Mouse (Mus musculus): ENCODE results near the gene Gm5089. TPM values are rescaled to one million over a fixed set of nuclear protein-coding genes. Genes with fewer than 3 reads are reported as not detected.

Gm5089 gene
- polyA plus RNA-seq, 1 experiment = 0.52 TPM

DNA sequence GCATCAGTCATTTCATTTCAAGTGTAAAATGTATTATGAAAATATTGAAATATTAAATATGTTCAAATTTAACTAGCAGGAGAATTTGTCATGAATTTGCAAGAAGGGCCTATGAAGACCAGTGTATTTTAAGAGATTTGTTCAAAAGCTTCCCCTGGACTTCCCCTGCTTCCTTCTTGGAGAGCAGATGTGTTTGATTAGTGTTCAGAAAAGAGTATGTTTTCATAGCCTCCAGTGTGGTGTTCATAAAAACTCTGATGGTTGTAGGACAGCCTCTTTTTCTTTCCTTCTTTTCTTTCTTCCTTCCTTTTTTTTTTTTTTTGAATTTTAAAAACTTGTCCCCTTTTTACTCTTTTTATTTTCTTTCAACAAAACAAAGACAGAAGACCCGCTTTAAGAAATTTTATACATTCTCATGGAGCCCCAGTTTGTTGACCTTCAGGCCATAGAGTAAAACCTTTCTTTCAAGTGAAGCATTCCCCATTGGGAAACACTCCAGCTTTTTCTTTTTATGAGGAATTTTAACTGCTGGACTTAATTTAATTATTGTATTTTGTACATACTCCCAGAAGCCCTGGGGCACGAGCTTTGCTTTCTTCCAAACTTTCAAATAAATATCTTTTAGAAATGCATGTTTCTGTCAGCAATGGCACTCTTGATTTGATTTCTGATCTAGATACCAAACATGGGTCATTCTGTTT lies 37.9 kb downstream of the Gm5089 start:
- no peak for DNase-seq (ENCODE audit: low read depth)
- TF ChIP-seq POLR2A (IDR thresholded peaks at IDR 0.05; ENCODE audit: borderline replicate concordance, extremely low read depth, insufficient read depth, insufficient read length, poor library complexity, severe bottlenecking) = no peak
- TF ChIP-seq CTCF (IDR thresholded peaks at IDR 0.05; ENCODE audit: borderline replicate concordance, extremely low read depth, insufficient read depth, insufficient read length) = no peak

DNA sequence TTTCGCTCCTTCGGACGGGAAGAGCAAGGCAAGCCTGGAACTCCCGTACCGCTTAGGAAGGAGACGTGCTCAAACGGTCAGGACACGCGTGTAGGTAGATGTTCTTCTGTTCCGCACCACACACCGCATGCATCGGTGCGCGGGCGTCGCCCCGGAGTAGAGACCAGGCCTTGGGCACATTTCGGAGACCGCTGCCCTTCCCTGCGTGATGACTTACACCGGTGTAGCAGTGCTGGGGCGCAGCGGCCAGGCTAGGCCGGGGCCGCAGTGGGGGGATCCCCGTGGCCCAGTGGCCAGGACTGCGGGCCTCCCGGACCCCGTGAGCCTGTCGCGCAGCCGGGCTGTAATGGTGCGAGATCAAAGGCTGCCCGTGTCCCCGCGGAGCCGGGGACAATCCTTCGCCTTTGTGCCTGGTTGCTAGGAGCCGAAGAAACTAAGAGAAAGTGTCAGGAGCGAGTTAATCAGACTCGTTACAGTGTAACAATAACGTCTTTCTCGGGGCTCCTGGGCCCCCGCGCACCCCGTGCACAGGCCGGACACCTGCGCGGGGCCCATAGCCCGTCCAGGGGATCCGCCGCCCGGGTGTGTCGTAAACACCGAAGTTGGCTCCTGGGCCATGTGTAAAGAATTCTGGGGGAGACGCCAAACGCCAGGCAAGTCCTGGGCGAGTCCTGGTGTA lies 44.2 kb downstream of the Gm5089 start:
- peak; percentile 81 for DNase-seq (ENCODE audit: low read depth)
- TF ChIP-seq CTCF (IDR thresholded peaks at IDR 0.05; ENCODE audit: borderline replicate concordance, extremely low read depth, insufficient read depth, insufficient read length) (no peak), POLR2A (IDR thresholded peaks at IDR 0.05; ENCODE audit: borderline replicate concordance, extremely low read depth, insufficient read depth, insufficient read length, poor library complexity, severe bottlenecking) (no peak)

DNA sequence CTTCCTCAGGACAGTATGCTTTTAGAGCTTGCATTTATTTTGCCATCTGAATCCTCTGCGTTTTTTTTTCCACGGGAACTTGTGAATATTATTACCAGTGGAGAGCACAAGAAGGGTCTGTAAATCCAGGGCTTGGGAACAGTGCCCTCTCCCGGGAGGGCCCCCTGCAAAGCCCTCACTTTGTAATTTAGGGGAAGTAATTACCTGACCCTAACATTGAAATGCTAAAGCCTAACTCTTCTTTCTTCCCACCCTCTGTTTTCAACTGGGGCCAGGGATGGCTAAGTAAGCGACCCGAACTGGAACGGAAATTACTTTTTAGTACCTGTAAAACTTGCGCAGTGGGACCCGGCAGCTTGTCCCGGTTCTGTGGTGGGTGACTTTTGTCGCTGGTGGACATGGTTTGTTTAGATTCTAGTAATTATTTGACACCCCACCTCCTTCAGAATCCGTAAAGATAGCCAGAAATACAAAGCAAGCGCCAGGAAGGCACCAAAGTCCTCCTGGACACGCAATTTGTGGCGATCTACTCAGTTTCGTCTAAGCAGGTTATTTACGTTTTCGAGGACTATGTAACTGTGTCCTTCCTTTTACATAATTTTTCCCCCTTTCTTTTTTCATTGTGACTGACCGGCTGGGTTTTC lies 44.9 kb downstream of the Gm5089 start:
- DNase-seq (ENCODE audit: low read depth) = peak; percentile 62
- TF ChIP-seq POLR2A (IDR thresholded peaks at IDR 0.05; ENCODE audit: borderline replicate concordance, extremely low read depth, insufficient read depth, insufficient read length, poor library complexity, severe bottlenecking) (no peak), CTCF (IDR thresholded peaks at IDR 0.05; ENCODE audit: borderline replicate concordance, extremely low read depth, insufficient read depth, insufficient read length) (peak; percentile 25; the same call in 1 of the 2 replicates)

DNA sequence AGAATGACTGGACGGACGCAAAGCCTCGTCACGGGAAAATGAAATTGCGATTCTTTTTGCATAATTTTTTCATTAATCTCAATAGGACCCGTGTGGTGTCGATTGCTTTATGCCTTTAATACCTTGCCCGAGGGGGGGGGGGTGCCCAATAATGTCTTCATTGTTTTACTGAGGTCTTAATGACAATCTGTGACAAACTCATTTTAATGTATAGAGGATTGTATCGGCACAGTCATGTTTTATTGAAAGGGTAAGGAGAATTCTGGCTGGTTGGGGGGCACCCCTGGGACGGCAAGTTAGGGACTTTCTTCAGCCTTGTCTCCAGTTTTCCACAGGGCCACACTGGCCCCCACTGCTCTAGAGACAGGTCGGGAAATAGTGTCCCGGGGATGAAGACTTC lies 45.7 kb downstream of the Gm5089 start:
- DNase-seq (ENCODE audit: low read depth) = no peak
- TF ChIP-seq CTCF (IDR thresholded peaks at IDR 0.05; ENCODE audit: borderline replicate concordance, extremely low read depth, insufficient read depth, insufficient read length) = no peak
- no peak for TF ChIP-seq POLR2A (IDR thresholded peaks at IDR 0.05; ENCODE audit: borderline replicate concordance, extremely low read depth, insufficient read depth, insufficient read length, poor library complexity, severe bottlenecking)

DNA sequence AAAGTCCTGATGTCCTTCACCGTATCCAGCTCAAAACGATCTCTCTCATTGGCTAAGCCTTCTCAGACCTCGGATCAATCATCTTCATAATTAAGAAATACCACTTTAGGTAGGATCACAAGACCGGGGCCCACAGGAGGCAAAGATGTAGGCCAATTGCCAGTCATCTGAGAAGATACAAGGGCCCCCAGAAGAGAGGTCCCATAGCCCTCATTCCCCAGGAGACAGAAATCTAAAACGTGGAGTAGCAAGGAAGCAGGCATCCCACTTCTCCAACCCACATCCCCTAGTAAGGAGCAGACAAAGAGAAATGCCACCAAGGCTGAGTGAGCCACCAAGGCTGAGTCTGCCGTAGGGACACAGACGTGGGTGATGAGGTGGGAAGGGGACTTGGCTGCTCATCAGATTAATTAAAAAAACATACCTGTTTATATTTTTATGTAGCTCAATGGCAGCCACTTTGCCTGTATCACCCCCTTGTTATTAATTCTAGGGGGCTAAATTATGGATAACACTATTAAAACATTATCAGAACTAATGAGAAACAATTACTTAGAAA lies 46.2 kb downstream of the Gm5089 start:
- TF ChIP-seq POLR2A (IDR thresholded peaks at IDR 0.05; ENCODE audit: borderline replicate concordance, extremely low read depth, insufficient read depth, insufficient read length, poor library complexity, severe bottlenecking) = no peak
- no peak for DNase-seq (ENCODE audit: low read depth)

DNA sequence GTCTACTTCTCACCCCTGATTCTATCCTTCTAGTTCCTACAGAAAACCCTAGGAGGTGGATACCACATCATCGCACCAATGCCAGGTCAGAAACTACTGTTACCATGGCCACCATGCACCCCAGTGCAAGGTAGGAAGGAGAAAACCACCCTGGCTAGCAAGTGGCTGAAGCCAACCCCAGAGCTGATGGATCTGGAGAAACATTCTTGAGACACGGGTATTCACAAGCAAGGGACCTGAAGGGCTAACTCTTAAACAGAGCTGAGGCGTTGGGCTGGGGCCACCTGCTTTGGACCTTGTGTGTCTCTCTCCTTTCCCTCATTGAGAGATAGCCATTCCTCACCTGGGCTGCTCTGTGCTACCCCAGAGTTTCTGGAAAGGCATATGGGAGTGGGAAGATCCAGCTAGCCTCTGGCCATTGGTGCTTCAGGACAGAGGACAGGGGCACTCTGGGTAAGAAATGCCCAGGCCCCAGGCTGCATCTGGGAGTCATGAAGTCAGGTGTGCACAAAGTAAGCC lies 47.4 kb downstream of the Gm5089 start:
- TF ChIP-seq POLR2A (IDR thresholded peaks at IDR 0.05; ENCODE audit: borderline replicate concordance, extremely low read depth, insufficient read depth, insufficient read length, poor library complexity, severe bottlenecking) (no peak), CTCF (IDR thresholded peaks at IDR 0.05; ENCODE audit: borderline replicate concordance, extremely low read depth, insufficient read depth, insufficient read length) (no peak)
- DNase-seq (ENCODE audit: low read depth) = no peak

DNA sequence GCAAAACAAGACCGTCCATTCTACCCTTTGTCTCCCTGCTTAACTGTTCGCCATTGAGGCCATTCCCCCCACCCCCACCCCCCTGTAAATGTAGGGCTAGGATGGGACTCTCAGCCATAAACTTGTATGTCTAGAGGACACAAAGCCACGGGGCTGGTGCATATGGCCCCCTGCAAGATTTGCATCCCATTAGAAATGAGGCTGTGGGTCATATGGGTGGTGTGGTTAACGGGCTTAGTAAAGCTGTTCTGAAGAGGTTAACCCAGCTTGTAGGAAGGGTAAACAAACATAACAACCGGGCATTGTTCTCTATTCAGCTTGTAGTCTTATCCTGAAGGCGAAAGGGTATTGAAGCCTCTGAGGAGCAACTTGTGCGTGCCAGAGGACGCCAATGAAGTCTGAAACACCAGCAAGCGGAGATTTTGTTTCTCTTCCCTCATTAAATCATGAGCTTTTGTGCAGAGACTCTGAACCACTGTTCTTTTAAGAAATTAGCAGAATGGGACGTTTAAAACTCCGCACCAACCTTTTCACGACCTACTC lies 48.1 kb downstream of the Gm5089 start:
- TF ChIP-seq POLR2A (IDR thresholded peaks at IDR 0.05; ENCODE audit: borderline replicate concordance, extremely low read depth, insufficient read depth, insufficient read length, poor library complexity, severe bottlenecking) (no peak), CTCF (IDR thresholded peaks at IDR 0.05; ENCODE audit: borderline replicate concordance, extremely low read depth, insufficient read depth, insufficient read length) (no peak)
- peak; percentile 82 for DNase-seq (ENCODE audit: low read depth)

DNA sequence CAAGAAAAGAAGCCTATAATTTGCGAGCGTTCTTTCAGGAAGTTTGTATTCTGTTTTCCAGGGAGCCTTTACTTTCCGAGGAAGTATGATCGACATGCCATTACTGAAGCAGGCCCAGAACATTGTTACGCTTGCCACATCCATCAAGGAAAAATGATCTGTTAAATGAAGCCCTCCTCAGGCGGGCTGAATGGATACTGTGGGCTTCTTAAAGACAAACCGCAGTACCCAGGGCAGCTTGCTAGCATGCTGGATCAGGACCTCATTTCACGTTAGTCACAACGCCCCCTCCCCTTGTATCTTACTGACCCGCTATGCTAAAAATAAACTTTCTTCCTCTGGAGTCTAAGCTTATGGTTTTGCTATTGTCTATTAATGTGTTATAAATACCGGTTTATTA lies 49.0 kb downstream of the Gm5089 start:
- TF ChIP-seq POLR2A (IDR thresholded peaks at IDR 0.05; ENCODE audit: borderline replicate concordance, extremely low read depth, insufficient read depth, insufficient read length, poor library complexity, severe bottlenecking) (no peak), CTCF (IDR thresholded peaks at IDR 0.05; ENCODE audit: borderline replicate concordance, extremely low read depth, insufficient read depth, insufficient read length) (no peak)
- DNase-seq (ENCODE audit: low read depth) = peak; percentile 64

DNA sequence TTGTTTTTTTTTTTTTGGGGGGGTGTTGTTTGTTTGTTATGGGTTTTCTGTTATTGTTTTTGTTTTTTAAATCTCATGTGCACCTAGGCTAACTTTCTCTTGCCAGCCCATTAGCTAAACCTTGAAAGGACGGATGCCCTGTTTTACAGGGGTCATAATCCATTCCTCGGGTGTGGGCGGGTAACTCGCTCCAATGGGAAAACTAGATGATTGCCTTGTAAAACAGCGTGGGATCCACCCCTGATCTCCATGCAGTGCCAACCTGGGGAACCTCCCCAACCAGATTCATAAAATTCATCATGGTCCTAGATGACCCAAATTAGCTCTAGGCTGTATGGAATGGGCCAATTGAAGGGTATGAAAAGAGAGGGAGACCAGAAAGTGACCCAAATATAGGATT lies 51.0 kb downstream of the Gm5089 start:
- DNase-seq (ENCODE audit: low read depth) = no peak
- TF ChIP-seq CTCF (IDR thresholded peaks at IDR 0.05; ENCODE audit: borderline replicate concordance, extremely low read depth, insufficient read depth, insufficient read length) (no peak), POLR2A (IDR thresholded peaks at IDR 0.05; ENCODE audit: borderline replicate concordance, extremely low read depth, insufficient read depth, insufficient read length, poor library complexity, severe bottlenecking) (no peak)

DNA sequence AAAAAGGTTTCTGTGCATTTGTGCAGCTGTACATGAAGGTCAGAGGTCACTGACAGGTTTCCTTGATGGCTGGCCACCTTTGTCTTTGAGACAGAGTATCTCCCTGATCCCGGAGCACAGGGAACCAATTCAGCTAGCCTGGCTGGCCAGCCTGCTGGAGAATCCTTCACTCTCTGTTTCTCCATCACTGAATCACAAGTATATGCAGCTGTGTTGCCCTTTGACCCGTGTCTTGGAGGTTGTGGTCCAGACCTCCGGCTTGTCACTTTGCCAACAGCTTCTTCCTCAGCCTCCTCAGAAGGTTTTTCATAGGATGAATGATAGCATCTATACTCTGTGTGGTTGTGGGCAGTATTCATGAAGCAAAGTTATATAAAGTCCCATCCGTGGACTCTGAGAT lies 52.2 kb downstream of the Gm5089 start:
- DNase-seq (ENCODE audit: low read depth) = no peak
- TF ChIP-seq CTCF (IDR thresholded peaks at IDR 0.05; ENCODE audit: borderline replicate concordance, extremely low read depth, insufficient read depth, insufficient read length) = no peak
- TF ChIP-seq POLR2A (IDR thresholded peaks at IDR 0.05; ENCODE audit: borderline replicate concordance, extremely low read depth, insufficient read depth, insufficient read length, poor library complexity, severe bottlenecking) = no peak

DNA sequence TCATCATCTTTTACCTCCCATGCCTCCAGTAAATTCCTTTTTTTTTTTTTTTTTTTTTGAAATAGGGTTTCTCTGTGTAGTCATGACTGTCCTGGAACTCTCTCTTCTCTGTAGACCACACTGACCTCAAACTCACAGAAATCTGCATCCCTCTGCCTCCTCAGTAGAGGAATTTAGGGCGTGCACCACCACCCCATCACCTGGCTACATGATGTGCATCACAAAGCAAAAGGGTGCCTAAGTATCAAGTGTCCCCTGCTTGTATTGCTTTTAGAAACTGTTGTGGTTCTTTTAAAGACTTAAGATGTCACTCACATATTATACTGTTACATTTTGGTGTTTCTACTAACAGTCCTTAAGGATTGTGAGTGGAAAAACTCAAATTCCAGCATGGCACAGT lies 57.8 kb downstream of the Gm5089 start:
- TF ChIP-seq CTCF (IDR thresholded peaks at IDR 0.05; ENCODE audit: borderline replicate concordance, extremely low read depth, insufficient read depth, insufficient read length) (no peak), POLR2A (IDR thresholded peaks at IDR 0.05; ENCODE audit: borderline replicate concordance, extremely low read depth, insufficient read depth, insufficient read length, poor library complexity, severe bottlenecking) (no peak)
- DNase-seq (ENCODE audit: low read depth) = no peak
